Mouse (Mus musculus) layer of hippocampus, adult 2 months (tissue): ENCODE measurements around the gene Rpl41. TPM values are rescaled to one million over a fixed set of nuclear protein-coding genes. Genes with fewer than 3 reads are reported as not detected.
A peak's percentile ranks its signal among the peaks of the same experiment; 100 is the strongest.

Experiments
- DNase-seq, 2 experiments: peaks; one replicate each; pipeline ENCODE4 v3.0.0; 2022; ENCODE audit warnings: low spot score in 2 of 2
- H3K27ac ChIP-seq: fragments of 200-600 bp; 2 replicates; pipeline ENCODE4 v1.8.1; 2022
- H3K4me3 ChIP-seq: fragments of 200-600 bp; 2 replicates; pipeline ENCODE4 v1.8.1; 2022; ENCODE audit warnings: mild to moderate bottlenecking
- CTCF ChIP-seq: fragments of 200-600 bp; conservative IDR thresholded peaks from 2 replicates; pipeline ENCODE4 v1.8.1; 2022; ENCODE audit warnings: antibody characterized with exemption, mild to moderate bottlenecking, moderate library complexity
- long read RNA-seq, 2 experiments: library from polyadenylated mRNA; stranded (forward); transcript quantifications; one replicate each; pipeline ENCODE4 v2.0.0; 2021; ENCODE audit warnings: borderline mapping rate in 2 of 2
- total RNA-seq, 2 experiments: library from RNA; stranded (reverse); gene quantifications; 2 replicates each; pipeline ENCODE4 v1.2.3; 2021

Rpl41 gene
- 1,000 to 10,000 TPM; 1,438 to 1,486 TPM for total RNA-seq
- long read RNA-seq, experiment 1, transcript Rpl41-206 (3 exons, 544 nt), result minor isoform, 41 of 517 reads
- long read RNA-seq, experiment 1, transcript Rpl41-203 (4 exons, 437 nt), result minor isoform, 15 of 517 reads
- long read RNA-seq, experiment 1, transcript Rpl41-201 (4 exons, 582 nt), result major isoform, 446 of 517 reads
- long read RNA-seq, experiment 1, partial matches to known transcripts, result 11 of 517 reads
- long read RNA-seq, experiment 1, other reads (novel, unspliced or antisense), result 2 of 517 reads
- long read RNA-seq, experiment 2, transcript Rpl41-203 (4 exons, 437 nt), result minor isoform, 13 of 795 reads
- long read RNA-seq, experiment 2, transcript Rpl41-201 (4 exons, 582 nt), result major isoform, 716 of 795 reads
- long read RNA-seq, experiment 2, transcript Rpl41-206 (3 exons, 544 nt), result minor isoform, 53 of 795 reads
- long read RNA-seq, experiment 2, partial matches to known transcripts, result 9 of 795 reads
- long read RNA-seq, experiment 2, other reads (novel, unspliced or antisense), result 2 of 795 reads

DNA sequence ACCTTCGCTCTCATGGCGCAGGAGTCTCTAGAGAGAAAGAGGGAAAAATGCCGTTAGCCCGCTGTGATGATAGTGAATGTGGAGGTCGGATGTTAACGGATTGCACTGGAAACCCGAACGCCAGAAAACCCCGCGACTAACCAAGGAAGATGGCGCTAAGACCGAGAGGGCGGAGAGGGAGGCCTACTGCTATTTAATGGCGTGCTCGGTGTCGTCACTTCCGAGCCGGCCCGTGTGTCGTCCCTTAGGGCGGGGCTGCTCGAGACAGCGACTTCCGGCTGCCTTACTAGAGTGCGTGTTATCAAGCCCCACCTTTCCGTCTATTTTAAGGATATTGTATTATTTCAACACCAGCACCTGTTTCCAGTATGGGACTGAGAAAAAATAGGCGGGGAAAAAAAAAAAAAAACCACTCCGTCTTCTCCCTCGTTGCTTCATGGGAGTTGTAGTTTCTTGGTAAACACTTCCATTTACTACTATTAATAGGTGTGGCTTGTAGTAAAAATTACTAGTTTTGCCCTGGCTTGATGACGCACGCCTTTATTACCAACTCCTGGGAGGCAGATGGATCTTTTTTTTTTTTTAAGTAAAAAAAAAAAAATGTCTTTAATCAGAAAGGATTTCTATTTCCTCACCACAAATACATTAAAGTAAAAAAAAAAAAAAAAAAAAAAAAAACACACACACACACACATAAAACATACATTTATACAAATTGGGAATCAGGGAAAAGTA, at the start of gene Rpl41:
Gene Rpl41 (minus strand): TSS at position 359 of the 735 bp plus-strand sequence.
- no peak for TF ChIP-seq CTCF
- peak within 1 kb of the TSS; percentile 98 for H3K27ac ChIP-seq
- peak within 1 kb of the TSS; percentile 75 for H3K4me3 ChIP-seq
- peak; percentile 89 to 94 for DNase-seq

DNA sequence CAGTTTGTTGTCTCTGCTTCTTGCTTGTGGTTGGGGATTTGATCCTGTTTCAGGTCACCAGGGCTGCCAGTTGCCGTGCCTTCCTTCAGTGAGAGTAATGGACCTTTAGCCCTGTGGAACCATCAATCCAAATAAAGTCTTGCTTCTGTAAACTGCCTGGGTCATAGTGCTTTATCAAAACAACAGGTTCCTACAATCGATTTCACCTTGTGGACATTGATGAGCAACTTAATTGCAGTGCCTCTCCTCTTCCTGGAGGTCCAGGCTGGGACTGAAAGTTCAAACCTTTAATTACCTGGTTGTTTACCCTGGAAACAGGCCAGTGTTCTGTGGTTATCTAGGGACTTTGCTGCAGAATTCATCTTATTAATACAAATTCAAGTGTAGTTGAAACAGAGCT, 49.4 kb upstream of the Rpl41 start:
- no peak overlapping the region for H3K4me3 ChIP-seq
- TF ChIP-seq CTCF, result no peak
- DNase-seq, result no peak
- H3K27ac ChIP-seq, result no peak overlapping the region

DNA sequence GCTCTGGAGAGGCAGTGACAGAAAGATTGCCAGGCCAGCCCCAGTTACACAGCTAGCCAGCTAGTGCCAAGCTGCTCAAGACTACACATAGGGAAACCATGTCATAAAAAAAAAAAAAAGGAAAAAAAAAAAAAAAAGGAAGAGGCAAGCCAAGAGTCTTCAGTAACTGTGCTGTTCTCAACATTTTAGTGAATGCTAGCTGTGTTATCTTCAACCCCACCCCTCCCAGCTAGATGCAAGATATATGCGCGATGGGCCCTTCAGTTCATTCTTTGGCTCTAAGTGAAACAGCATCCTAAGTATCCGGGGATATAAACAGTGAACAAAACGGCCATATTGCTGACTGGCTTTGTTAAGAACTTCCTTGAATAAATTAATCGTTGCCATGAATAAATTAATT, 43.7 kb upstream of the Rpl41 start:
- Histone ChIP-seq H3K27ac (no peak overlapping the region), H3K4me3 (no peak overlapping the region)
- TF ChIP-seq CTCF, result no peak
- no peak for DNase-seq

DNA sequence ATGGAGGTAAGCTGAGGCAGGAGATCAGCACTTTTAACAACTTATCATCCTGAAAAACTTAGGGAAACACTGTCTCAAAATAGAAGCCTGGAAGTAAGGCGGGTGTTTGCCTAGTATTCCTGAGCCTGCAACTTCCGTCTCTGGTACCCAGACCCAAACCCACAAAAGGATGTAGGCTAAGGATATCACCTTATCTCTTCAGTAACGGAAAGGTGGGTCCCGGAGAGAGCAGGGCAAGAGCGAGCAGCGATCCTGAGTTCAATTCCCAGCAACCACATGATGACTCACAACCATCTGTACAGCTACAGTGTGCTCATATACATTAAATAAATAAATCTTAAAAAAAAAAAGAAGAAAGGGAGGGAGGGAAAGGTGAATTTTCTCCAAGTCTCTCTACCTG, 42.3 kb upstream of the Rpl41 start:
- H3K4me3 ChIP-seq, result no peak overlapping the region
- H3K27ac ChIP-seq, result no peak overlapping the region
- DNase-seq, result no peak
- no peak for TF ChIP-seq CTCF

DNA sequence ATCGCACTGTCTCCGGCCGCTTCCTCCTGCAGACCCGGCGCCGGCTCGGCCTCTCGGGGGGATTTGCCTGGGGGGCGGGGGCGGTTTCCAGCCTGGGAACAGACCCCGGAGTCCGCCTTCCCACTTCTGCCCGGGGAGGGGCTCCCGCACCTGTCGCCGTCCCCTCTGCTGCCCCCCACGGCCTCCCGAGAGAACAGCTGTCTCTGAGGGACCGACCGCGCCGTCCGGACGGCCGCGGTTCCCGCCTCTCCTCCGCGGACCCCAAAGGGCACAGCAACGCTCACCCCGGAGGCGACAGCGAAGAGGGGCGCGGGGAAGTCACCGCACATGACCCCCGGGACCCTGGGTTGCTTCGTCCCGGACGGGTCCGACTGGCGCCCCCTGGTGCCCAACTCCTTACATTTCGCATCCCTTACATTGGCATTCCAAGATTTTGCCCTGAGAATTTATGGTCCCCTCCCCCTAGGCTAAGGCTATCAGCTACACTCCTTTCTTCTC, 41.1 kb upstream of the Rpl41 start:
- Histone ChIP-seq H3K4me3 (peak overlapping the region; percentile 65), H3K27ac (peak overlapping the region; percentile 25; the same call in 1 of the 2 replicates)
- peak in 1 of 2 experiments; percentile 55 for DNase-seq
- peak; percentile 88 for TF ChIP-seq CTCF

DNA sequence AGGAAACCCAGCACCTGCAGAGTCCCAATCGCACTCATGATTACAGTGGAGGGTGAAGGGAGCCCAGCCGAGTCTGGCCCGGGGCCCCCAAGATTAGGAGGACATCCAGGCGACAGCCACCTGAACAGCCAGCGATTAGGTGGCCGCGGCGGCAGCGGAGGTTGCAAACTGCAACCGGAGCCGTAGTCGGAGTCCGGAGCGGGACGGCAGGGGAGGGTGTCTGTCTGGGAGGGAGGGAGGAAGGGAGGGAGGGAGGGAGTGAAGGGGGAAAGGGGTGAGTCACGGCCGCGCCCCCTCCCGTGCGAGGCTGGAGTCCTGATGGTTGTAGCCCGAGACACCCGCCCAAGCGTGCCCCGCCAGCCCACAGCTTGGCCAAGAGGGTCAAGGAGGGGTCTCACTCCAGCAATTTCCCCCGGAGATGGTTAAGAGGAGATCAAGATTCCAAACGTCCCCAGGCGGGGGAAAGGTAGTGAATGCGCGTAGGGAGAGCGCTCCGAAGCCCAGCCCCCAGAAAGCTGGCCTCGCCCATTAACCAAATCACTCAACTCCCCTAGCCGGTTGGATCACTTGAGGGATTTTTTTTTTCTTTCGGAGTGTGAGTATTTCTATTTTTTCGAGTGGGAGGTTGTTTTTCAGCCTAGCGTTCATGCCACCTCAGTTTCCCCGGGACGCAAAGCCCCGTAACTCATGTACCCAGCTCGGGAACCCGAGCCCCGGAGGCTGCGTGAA, 40.5 kb upstream of the Rpl41 start, which contains the start of gene Erbb3:
Gene Erbb3 (minus strand): TSS at position 189 of the 729 bp plus-strand sequence.
- no peak for DNase-seq
- TF ChIP-seq CTCF, result no peak

DNA sequence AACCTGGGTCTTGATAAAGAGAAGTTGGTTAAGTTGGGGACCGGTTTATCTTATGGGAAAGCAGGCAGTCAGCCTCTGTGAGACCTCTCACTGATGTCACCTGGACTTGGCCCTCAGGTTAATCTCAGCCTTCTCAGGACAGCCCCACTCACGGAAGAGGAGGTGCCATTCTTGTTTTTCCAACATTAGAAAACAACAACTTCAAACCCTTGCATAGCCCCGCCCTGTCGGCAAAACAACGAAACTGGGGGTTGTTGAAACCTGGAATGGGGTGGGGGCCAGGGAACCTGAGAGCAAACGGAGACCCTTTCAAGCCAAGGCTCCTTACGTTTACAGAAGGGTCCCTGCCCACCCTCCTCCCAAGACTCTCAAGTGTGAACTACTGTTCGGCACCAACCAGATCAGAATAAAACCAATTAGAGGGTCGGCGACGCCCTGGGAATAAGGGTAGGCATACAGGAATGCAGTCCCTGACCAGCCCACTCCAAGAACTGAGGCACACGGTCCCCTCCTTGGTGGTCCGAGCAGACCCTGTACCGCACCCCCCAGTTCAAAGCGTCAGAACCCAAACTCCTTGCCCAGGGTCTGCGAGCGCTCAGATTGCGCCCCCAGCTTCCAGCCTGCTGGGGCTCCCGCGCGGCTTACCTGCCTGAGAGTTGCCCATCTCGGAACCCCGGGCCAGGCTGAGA, 39.8 kb upstream of the Rpl41 start:
- Histone ChIP-seq H3K4me3 (peak overlapping the region; percentile 65), H3K27ac (peak overlapping the region; percentile 50)
- no peak for DNase-seq
- no peak for TF ChIP-seq CTCF

More for the DNA sequence above, 40.5 kb upstream of the Rpl41 start, which contains the start of gene Erbb3:
- Histone ChIP-seq H3K4me3 (peak within 1 kb of the TSS; percentile 65), H3K27ac (peak within 1 kb of the TSS; percentile 50)

DNA sequence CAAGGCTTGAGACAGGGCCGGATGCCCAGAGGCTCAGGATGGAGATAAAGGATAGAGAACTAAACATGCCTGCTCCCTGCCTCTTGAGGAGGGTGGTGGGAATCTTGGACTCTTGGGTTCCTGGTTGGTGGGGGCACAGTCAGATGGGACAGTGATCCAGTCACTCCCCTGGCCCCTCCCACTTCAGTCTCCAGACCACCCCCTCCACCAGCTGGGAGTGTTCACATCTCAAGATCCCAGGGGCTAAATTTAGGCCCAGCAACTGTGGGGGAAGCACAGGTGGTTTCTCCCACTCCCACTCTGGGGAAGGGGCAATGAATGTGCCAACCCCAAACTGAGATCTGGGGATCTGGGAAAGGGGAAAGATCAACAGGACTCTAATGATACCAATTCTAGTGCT, 39.0 kb upstream of the Rpl41 start:
- Histone ChIP-seq H3K27ac (peak overlapping the region; percentile 50), H3K4me3 (peak overlapping the region; percentile 65; the same call in 1 of the 2 replicates)
- no peak for TF ChIP-seq CTCF
- DNase-seq, result no peak

DNA sequence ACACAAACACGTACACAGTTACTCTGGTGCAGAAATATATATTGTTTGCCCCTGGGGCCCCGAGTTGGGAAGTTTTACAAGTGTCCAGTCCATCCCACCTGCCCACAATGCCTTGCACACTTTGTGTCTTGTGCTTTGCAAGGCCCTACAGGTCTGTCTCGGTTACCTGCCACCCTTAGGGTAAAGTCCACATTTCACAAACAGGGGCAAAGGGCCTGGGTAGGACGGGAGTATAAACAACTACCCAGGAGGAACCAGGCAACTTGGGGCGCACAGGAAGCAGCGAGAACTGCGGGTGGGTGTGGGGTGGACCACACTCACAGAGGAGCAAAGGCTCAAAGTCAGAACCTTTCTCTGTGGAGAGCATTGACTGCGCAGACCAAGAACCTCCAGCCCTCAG, 38.6 kb upstream of the Rpl41 start:
- DNase-seq, result no peak
- TF ChIP-seq CTCF, result no peak
- Histone ChIP-seq H3K27ac (peak overlapping the region; percentile 50), H3K4me3 (peak overlapping the region; percentile 20; the same call in 1 of the 2 replicates)

DNA sequence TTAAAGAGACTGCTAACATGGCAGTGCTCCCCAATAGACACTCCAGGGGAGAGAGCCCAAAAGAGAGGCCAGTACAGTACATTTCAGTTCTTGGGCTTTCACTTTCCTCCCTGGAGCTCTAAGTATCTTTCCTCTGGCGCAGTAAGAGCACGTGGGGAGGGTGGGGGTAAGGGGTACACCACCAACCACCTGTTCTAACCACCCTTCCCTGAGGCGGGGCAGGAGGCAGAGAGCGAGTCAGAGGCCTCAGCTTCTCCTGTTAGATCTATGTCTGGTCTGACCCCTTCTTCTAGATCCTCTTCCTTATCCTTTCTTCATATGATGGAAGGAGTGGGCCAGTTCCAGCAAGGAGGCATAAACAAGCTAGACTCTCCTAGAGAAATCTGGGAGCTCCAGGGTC, 38.0 kb upstream of the Rpl41 start:
- peak overlapping the region; percentile 50 for H3K27ac ChIP-seq
- H3K4me3 ChIP-seq, result no peak overlapping the region
- no peak for TF ChIP-seq CTCF
- DNase-seq, result no peak

DNA sequence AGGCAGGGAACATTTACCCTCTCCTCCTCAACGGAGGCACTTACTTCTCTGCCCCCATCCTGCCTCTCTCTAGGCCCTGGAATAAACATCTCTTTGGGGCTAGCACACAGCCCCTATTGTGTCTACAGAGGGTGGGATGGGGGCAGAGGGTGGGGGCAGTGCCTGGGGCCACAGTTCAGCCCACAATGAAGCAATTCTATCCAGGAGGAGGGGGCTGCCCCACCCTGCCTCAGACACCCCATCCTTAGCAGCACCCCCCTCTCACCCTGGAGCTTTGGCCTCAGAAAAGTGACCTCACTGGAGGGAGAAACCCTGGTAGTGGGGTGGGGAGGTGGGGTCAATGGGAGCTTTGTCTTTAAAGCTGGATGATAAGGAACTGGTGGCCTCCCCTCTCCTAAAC, 37.4 kb upstream of the Rpl41 start:
- TF ChIP-seq CTCF, result no peak
- DNase-seq, result no peak
- peak overlapping the region; percentile 78 for H3K27ac ChIP-seq

DNA sequence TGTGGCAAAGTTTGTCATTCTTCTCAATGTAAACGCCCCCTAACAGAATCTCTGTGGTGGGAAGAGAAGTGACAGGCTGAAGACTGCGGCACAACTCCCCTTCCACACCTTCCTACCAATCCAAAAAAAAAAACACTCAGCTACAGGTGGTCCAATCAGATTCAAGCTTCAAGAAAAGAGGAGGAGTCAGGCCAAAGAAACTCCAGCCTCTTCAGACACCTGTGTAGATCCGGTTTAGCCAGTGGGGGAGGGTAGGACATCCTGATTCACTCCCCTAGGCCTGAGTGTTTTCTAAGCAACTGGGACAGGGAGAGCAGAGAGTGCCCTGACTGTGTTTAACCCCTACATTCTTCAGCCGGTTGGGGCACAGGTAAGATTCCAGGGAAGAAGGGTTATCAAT, 35.3 kb upstream of the Rpl41 start:
- TF ChIP-seq CTCF, result no peak
- Histone ChIP-seq H3K27ac (peak overlapping the region; percentile 62; the same call in 1 of the 2 replicates), H3K4me3 (no peak overlapping the region)
- DNase-seq, result no peak

More for the DNA sequence above, 37.4 kb upstream of the Rpl41 start:
- H3K4me3 ChIP-seq, result no peak overlapping the region
